Mouse (Mus musculus) CH12.LX (cell line): ENCODE data around the gene Ralgps2. TPM values are rescaled to one million over a fixed set of nuclear protein-coding genes. Genes with fewer than 3 reads are reported as not detected.

Experiments
- DNase-seq: peaks from one replicate; pipeline ENCODE4 v3.0.0-alpha.2; 2013; ENCODE audit errors: extremely low read depth
- H3K27ac ChIP-seq: 2 replicates; pipeline ENCODE4 v1.5.1; 2012; ENCODE audit warnings: low read depth, mild to moderate bottlenecking, control low read depth, moderate library complexity; ENCODE audit not compliant: insufficient read depth
- H3K27me3 ChIP-seq: replicated peaks from 2 replicates; pipeline ENCODE3; 2012; ENCODE audit warnings: inconsistent platforms
- H3K36me3 ChIP-seq, 2 experiments: replicated peaks in 1 of 2; 2 replicates each; pipeline versions ENCODE3 to v1.6.1; 2012; ENCODE audit warnings: inconsistent platforms in 1 of 2, low read length in 1 of 2, mild to moderate bottlenecking in 1 of 2, mixed read lengths in 1 of 2, moderate library complexity in 1 of 2; ENCODE audit not compliant: control insufficient read depth in 1 of 2, insufficient read depth in 1 of 2
- H3K4me1 ChIP-seq, 2 experiments: 2 replicates each; pipeline ENCODE4 v1.6.1; 2012; ENCODE audit warnings: inconsistent platforms in 1 of 2, moderate library complexity in 1 of 2; ENCODE audit not compliant: insufficient read depth in 2 of 2, control insufficient read depth in 1 of 2
- H3K4me2 ChIP-seq: 2 replicates; pipeline ENCODE4 v1.6.1; 2012; ENCODE audit warnings: low read depth, mild to moderate bottlenecking, control low read depth; ENCODE audit not compliant: poor library complexity, insufficient read depth, severe bottlenecking
- H3K4me3 ChIP-seq, 3 experiments: fragments of 150-350 bp in 1 of 3; sonication (generic) in 1 of 3; replicated peaks in 1 of 3; 2 replicates each; pipeline versions ENCODE3 to v1.5.1; 2011 to 2012; ENCODE audit warnings: low read depth in 2 of 3, low read length in 2 of 3, mild to moderate bottlenecking in 2 of 3, moderate library complexity in 2 of 3, control low read depth in 1 of 3, improper control_type of control experiment in 1 of 3, inconsistent platforms in 1 of 3, mixed read lengths in 1 of 3; ENCODE audit not compliant: poor library complexity in 1 of 3
- H3K79me2 ChIP-seq: replicated peaks from 2 replicates; pipeline ENCODE4 v1.6.1; 2012; ENCODE audit warnings: mild to moderate bottlenecking, moderate library complexity; ENCODE audit not compliant: control insufficient read depth, poor library complexity, insufficient read depth, severe bottlenecking; ENCODE audit errors: extremely low read depth
- H3K9ac ChIP-seq: 2 replicates; pipeline ENCODE4 v1.6.1; 2012; ENCODE audit warnings: low read depth, mild to moderate bottlenecking, control low read depth, moderate library complexity; ENCODE audit not compliant: insufficient read depth
- H3K9me3 ChIP-seq: replicated peaks from 2 replicates; pipeline ENCODE3; 2012; ENCODE audit warnings: low read length, inconsistent platforms, mixed read lengths
- BHLHE40 ChIP-seq: IDR thresholded peaks from 2 replicates; pipeline ENCODE4 v1.6.1; 2011; ENCODE audit warnings: mild to moderate bottlenecking, low read depth, low read length, improper control_type of control experiment
- CTCF ChIP-seq, 2 experiments: IDR thresholded peaks in 1 of 2; conservative IDR thresholded peaks in 1 of 2; 2 replicates each; pipeline ENCODE4 v1.5.1; 2011 to 2012; ENCODE audit warnings: low read depth in 2 of 2, low read length in 2 of 2, improper control_type of control experiment in 1 of 2, inconsistent platforms in 1 of 2, mild to moderate bottlenecking in 1 of 2, moderate library complexity in 1 of 2
- E2F4 ChIP-seq: IDR thresholded peaks from 2 replicates; pipeline ENCODE4 v1.6.1; 2011; ENCODE audit warnings: low read depth, low read length, improper control_type of control experiment; ENCODE audit not compliant: insufficient replicate concordance
- ELF1 ChIP-seq: IDR thresholded peaks from 2 replicates; pipeline ENCODE4 v1.6.1; 2014; ENCODE audit warnings: low read depth, mild to moderate bottlenecking, inconsistent platforms, low read length, improper control_type of control experiment
- HCFC1 ChIP-seq: IDR thresholded peaks from 2 replicates; pipeline ENCODE4 v1.6.1; 2012; ENCODE audit warnings: low read depth, mild to moderate bottlenecking, inconsistent platforms, low read length, improper control_type of control experiment
- IRF4 ChIP-seq: IDR thresholded peaks from 2 replicates; pipeline ENCODE4 v1.6.1; 2014; ENCODE audit warnings: low read depth, mild to moderate bottlenecking, inconsistent platforms, low read length, improper control_type of control experiment
- JUN ChIP-seq: IDR thresholded peaks from 2 replicates; pipeline ENCODE4 v1.6.1; 2011; ENCODE audit warnings: low read depth, mild to moderate bottlenecking, low read length, improper control_type of control experiment, moderate library complexity; ENCODE audit not compliant: insufficient read depth
- KAT2A ChIP-seq: IDR thresholded peaks from 2 replicates; pipeline ENCODE4 v1.6.1; 2012; ENCODE audit warnings: low read length, improper control_type of control experiment, inconsistent platforms; ENCODE audit not compliant: insufficient replicate concordance
- MAX ChIP-seq: IDR thresholded peaks from 2 replicates; pipeline ENCODE4 v1.6.1; 2011; ENCODE audit warnings: low read length, improper control_type of control experiment
- MAZ ChIP-seq: IDR thresholded peaks from 2 replicates; pipeline ENCODE4 v1.6.1; 2012; ENCODE audit warnings: low read depth, mild to moderate bottlenecking, inconsistent platforms, low read length, improper control_type of control experiment, moderate library complexity
- MEF2A ChIP-seq: IDR thresholded peaks from 2 replicates; pipeline ENCODE4 v1.6.1; 2014; ENCODE audit warnings: low read depth, mild to moderate bottlenecking, inconsistent platforms, low read length, improper control_type of control experiment, borderline replicate concordance
- MYC ChIP-seq: IDR thresholded peaks from 2 replicates; pipeline ENCODE4 v1.6.1; 2011; ENCODE audit warnings: low read depth, mild to moderate bottlenecking, improper control_type of control experiment, low read length
- NELFE ChIP-seq: IDR thresholded peaks from 2 replicates; pipeline ENCODE4 v1.6.1; 2011; ENCODE audit warnings: low read depth, low read length, improper control_type of control experiment
- POLR2A ChIP-seq: IDR thresholded peaks from 2 replicates; pipeline ENCODE4 v1.6.1; 2011; ENCODE audit warnings: low read depth, mild to moderate bottlenecking, improper control_type of control experiment, low read length
- RCOR1 ChIP-seq: conservative IDR thresholded peaks from 2 replicates; pipeline ENCODE4 v1.6.1; 2012; ENCODE audit warnings: low read depth, mild to moderate bottlenecking, inconsistent platforms, low read length, improper control_type of control experiment
- SIN3A ChIP-seq: IDR thresholded peaks from 2 replicates; pipeline ENCODE4 v1.6.1; 2012; ENCODE audit warnings: low read length, improper control_type of control experiment, inconsistent platforms
- USF2 ChIP-seq: conservative IDR thresholded peaks from 2 replicates; pipeline ENCODE4 v1.6.1; 2011; ENCODE audit warnings: low read depth, low read length, improper control_type of control experiment
- ZNF384 ChIP-seq: IDR thresholded peaks from 2 replicates; pipeline ENCODE4 v1.6.1; 2012; ENCODE audit warnings: low read depth, low read length, improper control_type of control experiment, inconsistent platforms
- dilution Hi-C: fragments of 300-500 bp; cut with MboI; formaldehyde crosslinking; loops from 2 replicates; pipeline ENCODE4 v1.14.3; 2020; ENCODE audit warnings: low sequenced_read_pairs; ENCODE audit not compliant: extremely low pct_unique_long_range_greater_than_20kb, extremely low pct_ligation_motif_present
- in situ Hi-C: fragments of 300-500 bp; cut with MboI; formaldehyde crosslinking; loops from 3 replicates; pipeline ENCODE4 v1.14.3; 2019; ENCODE audit warnings: low sequenced_read_pairs, low pct_ligation_motif_present, low pct_unique_long_range_greater_than_20kb, mixed read lengths
- polyA plus RNA-seq: library from polyadenylated mRNA; unstranded; fragments of >175 nt; gene quantifications from 2 replicates; pipeline ENCODE4 v1.2.1, GENCODE M21; 2012; ENCODE audit warnings: low read depth; ENCODE audit not compliant: insufficient read length
- total RNA-seq, 2 experiments: library from RNA; depleted of rRNA; stranded (reverse); fragments of 300-350 nt in 1 of 2; fragments of >200 nt in 1 of 2; gene quantifications; 2 replicates each; pipeline ENCODE4 v1.2.3; 2012 to 2014

Gene Ralgps2
- total and polyA plus RNA-seq, 3 experiments: 65.1 to 149 (median 133) TPM

DNA sequence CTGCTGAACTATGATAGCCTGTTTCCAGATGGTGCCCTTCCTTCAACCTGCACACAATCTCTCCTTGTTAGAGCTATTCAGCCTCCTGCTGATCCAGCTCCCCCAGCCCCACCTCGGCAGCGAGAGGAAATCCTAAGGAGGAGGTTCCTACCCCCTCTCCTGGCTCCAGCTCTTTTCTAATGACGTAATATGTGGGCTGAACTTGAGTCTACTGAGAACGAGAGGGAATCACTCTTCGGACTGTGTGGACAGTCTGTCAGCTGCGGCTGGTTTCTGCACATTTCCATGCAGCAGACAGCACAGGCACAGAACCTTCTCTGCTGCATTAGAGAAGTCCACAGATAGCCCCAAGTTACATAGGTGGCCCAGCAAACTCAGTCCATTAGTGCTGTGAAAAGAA, 100.7 kb downstream of the Ralgps2 start:
- no peak for TF ChIP-seq RCOR1
- TF ChIP-seq MAZ: no peak
- TF ChIP-seq JUN: no peak
- no peak for TF ChIP-seq KAT2A
- H3K36me3 ChIP-seq: peaks cover 41 to 81% of the 10 kb centered on the region in 2 experiments
- H3K27me3 ChIP-seq: no peaks in the 10 kb centered on the region
- peaks cover 2% of the 10 kb centered on the region; the same call in 1 of the 2 replicates for H3K79me2 ChIP-seq
- dilution Hi-C loops: no loop called here
- no peak overlapping the region for H3K9ac ChIP-seq
- no peaks in the 10 kb centered on the region for H3K9me3 ChIP-seq
- no peak for DNase-seq
- in situ Hi-C loops: no loop called here
- peaks cover 9 to 21% of the 10 kb centered on the region in 2 experiments for H3K4me1 ChIP-seq
- H3K4me2 ChIP-seq: no peak overlapping the region
- no peak overlapping the region for H3K4me3 ChIP-seq
- no peak overlapping the region for H3K27ac ChIP-seq

DNA sequence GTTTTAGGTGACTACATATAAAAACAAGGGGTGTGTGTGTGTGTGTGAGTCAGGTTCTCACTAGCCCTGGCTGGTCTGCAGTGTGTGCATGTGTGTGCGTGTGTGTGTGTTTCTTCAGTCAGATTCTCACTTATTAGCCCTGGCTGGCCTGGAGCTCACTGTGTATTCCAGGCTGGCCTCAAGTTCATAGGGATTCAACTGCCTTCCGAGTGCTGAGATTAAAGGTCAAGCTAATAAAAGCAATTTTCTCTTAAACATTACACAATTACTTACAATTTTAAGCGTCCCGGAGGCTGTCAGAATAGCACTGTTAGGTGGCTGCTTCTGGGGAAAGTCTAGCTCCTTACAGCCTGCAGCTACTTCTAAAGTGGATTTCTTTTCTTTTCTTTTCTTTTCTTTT, 101.2 kb downstream of the Ralgps2 start, which contains the start of gene Angptl1:
Gene Angptl1 (plus strand): TSS at position 386 of the 400 bp plus-strand sequence.
- Histone ChIP-seq H3K79me2 (no peaks in the 10 kb centered on the region; the same call in 1 of the 2 replicates), H3K4me2 (no peak within 1 kb of the TSS), H3K9me3 (no peaks in the 10 kb centered on the region), H3K36me3 (peaks cover 41 to 78% of the 10 kb centered on the region in 2 experiments), H3K9ac (no peak within 1 kb of the TSS), H3K27ac (no peak within 1 kb of the TSS), H3K27me3 (no peaks in the 10 kb centered on the region), H3K4me1 (peaks cover 9 to 18% of the 10 kb centered on the region in 2 experiments)
- in situ Hi-C loops: no loop called here
- DNase-seq: no peak
- dilution Hi-C loops: no loop called here
- TF ChIP-seq ELF1 (no peak), NELFE (no peak), E2F4 (no peak), MYC (no peak), BHLHE40 (no peak), IRF4 (no peak), MEF2A (no peak), MAX (no peak), ZNF384 (no peak), HCFC1 (no peak), USF2 (no peak), CTCF (conservative IDR thresholded peaks at IDR 0.05 in 1 of 2, IDR thresholded peaks at IDR 0.05 in 1 of 2; ENCODE audit: low read depth in 2 of 2, low read length in 2 of 2) (no peak), SIN3A (no peak), POLR2A (no peak)
- TF ChIP-seq, all 38 proteins: peak for 0
- no peak within 1 kb of the TSS for H3K4me3 ChIP-seq
